Mouse (Mus musculus) liver, embryonic 16.5 days (tissue): ENCODE data around the gene Tbc1d22a. TPM values are rescaled to one million over a fixed set of nuclear protein-coding genes. Genes with fewer than 3 reads are reported as not detected.

Experiments
- ATAC-seq: fragments of 200-750 bp; cut with Nextera tagmentation; 2 replicates; pipeline ENCODE4 v1.8.0; 2017; ENCODE audit warnings: low read depth, mild to moderate bottlenecking, moderate number of reproducible peaks, moderate library complexity
- H3K27ac ChIP-seq: fragments of 300-500 bp; sonication (generic); 2 replicates; pipeline ENCODE4 v1.5.1; 2014; ENCODE audit warnings: mild to moderate bottlenecking, low read length
- H3K27me3 ChIP-seq: fragments of 300-500 bp; sonication (generic); 2 replicates; pipeline ENCODE4 v1.6.1; 2014; ENCODE audit warnings: low read depth, low read length, mixed read lengths; ENCODE audit not compliant: control insufficient read depth, insufficient read depth
- H3K36me3 ChIP-seq: fragments of 300-500 bp; sonication (generic); 2 replicates; pipeline ENCODE4 v1.6.1; 2014; ENCODE audit warnings: mild to moderate bottlenecking; ENCODE audit not compliant: control insufficient read depth, insufficient read depth
- H3K4me1 ChIP-seq: fragments of 300-500 bp; sonication (generic); 2 replicates; pipeline ENCODE4 v1.6.1; 2014; ENCODE audit warnings: low read depth, low read length, mixed read lengths; ENCODE audit not compliant: control insufficient read depth
- H3K4me2 ChIP-seq: fragments of 300-500 bp; sonication (generic); 2 replicates; pipeline ENCODE4 v1.6.1; 2014; ENCODE audit warnings: low read depth, low read length, mixed read lengths
- H3K4me3 ChIP-seq: fragments of 300-500 bp; sonication (generic); 2 replicates; pipeline ENCODE4 v1.5.1; 2014; ENCODE audit warnings: low read depth, mild to moderate bottlenecking, low read length
- H3K9ac ChIP-seq: fragments of 300-500 bp; sonication (generic); 2 replicates; pipeline ENCODE4 v1.6.1; 2014; ENCODE audit warnings: low read depth, low read length
- H3K9me3 ChIP-seq: fragments of 300-500 bp; sonication (generic); replicated peaks from 2 replicates; pipeline ENCODE4 v1.6.1; 2016; ENCODE audit warnings: low read length; ENCODE audit not compliant: control insufficient read depth
- WGBS: fragments of 180-500 bp; shearing (Covaris S2); extraction: QIAGEN DNeasy Blood & Tissue Kit; methylation state at CpG from one replicate; pipeline ENCODE4 v1.1.7; 2014; ENCODE audit not compliant: insufficient replicate concordance; 5-methylcytosine and 5-hydroxymethylcytosine counted together
- polyA plus RNA-seq: library from polyadenylated mRNA; unstranded; fragments of >200 nt; fragmentation: Nextera tagmentation; extraction: Ambion mirVana; gene quantifications from 2 replicates; pipeline ENCODE4 v1.2.1, GENCODE M21; 2015

Gene Tbc1d22a
- polyA plus RNA-seq, 1 experiment from 2014 or later = 8.1 TPM

- no peaks in the 10 kb centered on the region for H3K9me3 ChIP-seq
- no peak overlapping the region for H3K9ac ChIP-seq
- no peak for ATAC-seq
- H3K4me1 ChIP-seq = no peaks in the 10 kb centered on the region
- H3K36me3 ChIP-seq = no peaks in the 10 kb centered on the region
- H3K4me2 ChIP-seq = no peak overlapping the region
- H3K27ac ChIP-seq = no peak overlapping the region
- H3K27me3 ChIP-seq = no peaks in the 10 kb centered on the region
- no peak overlapping the region for H3K4me3 ChIP-seq
- 44% methylated on average over 6 of the region's 6 CpGs for WGBS
Measured at GRCm38 (mm10) chr15:86477032-86477431, 262.8 kb downstream of the Tbc1d22a start.

- no peaks in the 10 kb centered on the region for H3K27me3 ChIP-seq
- no peak for ATAC-seq
- no peak overlapping the region for H3K9ac ChIP-seq
- no peaks in the 10 kb centered on the region for H3K4me1 ChIP-seq
- no peak overlapping the region for H3K4me2 ChIP-seq
- H3K27ac ChIP-seq = no peak overlapping the region
- no peaks in the 10 kb centered on the region for H3K36me3 ChIP-seq
- no peak overlapping the region for H3K4me3 ChIP-seq
- no peaks in the 10 kb centered on the region for H3K9me3 ChIP-seq
Measured at GRCm38 (mm10) chr15:86477471-86477992, 263.3 kb downstream of the Tbc1d22a start.

- WGBS = 64% methylated on average over 13 of the region's 13 CpGs
Measured at GRCm38 (mm10) chr15:86478685-86479502, 264.6 kb downstream of the Tbc1d22a start.

GRCm38 (mm10) chr15:86482362-86482761 is 268.1 kb downstream of the Tbc1d22a start:
- WGBS = 71% methylated on average over 5 of the region's 5 CpGs
- Histone ChIP-seq H3K36me3 (no peaks in the 10 kb centered on the region), H3K4me1 (no peaks in the 10 kb centered on the region), H3K4me2 (no peak overlapping the region), H3K4me3 (no peak overlapping the region), H3K27ac (no peak overlapping the region), H3K9ac (no peak overlapping the region), H3K27me3 (no peaks in the 10 kb centered on the region), H3K9me3 (no peaks in the 10 kb centered on the region)
- ATAC-seq = no peak

More at GRCm38 (mm10) chr15:86478685-86479502, 264.6 kb downstream of the Tbc1d22a start:
- H3K4me3 ChIP-seq = no peak overlapping the region
- H3K36me3 ChIP-seq = no peaks in the 10 kb centered on the region
- H3K27me3 ChIP-seq = no peaks in the 10 kb centered on the region
- no peaks in the 10 kb centered on the region for H3K9me3 ChIP-seq
- no peaks in the 10 kb centered on the region for H3K4me1 ChIP-seq
- no peak overlapping the region for H3K4me2 ChIP-seq
- H3K9ac ChIP-seq = no peak overlapping the region
- 0 out of 2 replicates have a peak, but pooled peaks have one; percentile 13 for ATAC-seq
- H3K27ac ChIP-seq = no peak overlapping the region

- Histone ChIP-seq H3K9ac (no peak overlapping the region), H3K4me3 (no peak overlapping the region), H3K27me3 (no peaks in the 10 kb centered on the region), H3K4me1 (no peaks in the 10 kb centered on the region), H3K4me2 (no peak overlapping the region), H3K9me3 (no peaks in the 10 kb centered on the region), H3K36me3 (no peaks in the 10 kb centered on the region), H3K27ac (no peak overlapping the region)
- 23% methylated on average over 6 of the region's 6 CpGs for WGBS
- ATAC-seq = 0 out of 2 replicates have a peak, but pooled peaks have one; percentile 13
Measured at GRCm38 (mm10) chr15:86485815-86486214, 271.6 kb downstream of the Tbc1d22a start.

GRCm38 (mm10) chr15:86487359-86487758 is 273.1 kb downstream of the Tbc1d22a start:
- Histone ChIP-seq H3K9ac (no peak overlapping the region), H3K4me2 (no peak overlapping the region), H3K36me3 (no peaks in the 10 kb centered on the region), H3K4me3 (no peak overlapping the region), H3K4me1 (no peaks in the 10 kb centered on the region), H3K9me3 (no peaks in the 10 kb centered on the region), H3K27me3 (no peaks in the 10 kb centered on the region), H3K27ac (no peak overlapping the region)
- ATAC-seq = no peak
- 65% methylated on average over 5 of the region's 5 CpGs for WGBS

GRCm38 (mm10) chr15:86491434-86492099 is 277.3 kb downstream of the Tbc1d22a start:
- Histone ChIP-seq H3K27ac (no peak overlapping the region), H3K9me3 (no peaks in the 10 kb centered on the region), H3K27me3 (no peaks in the 10 kb centered on the region), H3K4me3 (no peak overlapping the region), H3K9ac (no peak overlapping the region), H3K36me3 (no peaks in the 10 kb centered on the region), H3K4me2 (no peak overlapping the region), H3K4me1 (no peaks in the 10 kb centered on the region)
- WGBS = 76% methylated on average over 12 of the region's 12 CpGs
- no peak for ATAC-seq

GRCm38 (mm10) chr15:86492636-86493035 is 278.4 kb downstream of the Tbc1d22a start:
- Histone ChIP-seq H3K27ac (no peak overlapping the region), H3K9me3 (no peaks in the 10 kb centered on the region), H3K4me3 (no peak overlapping the region), H3K4me2 (no peak overlapping the region), H3K4me1 (no peaks in the 10 kb centered on the region), H3K9ac (no peak overlapping the region), H3K36me3 (no peaks in the 10 kb centered on the region), H3K27me3 (no peaks in the 10 kb centered on the region)
- WGBS = 61% methylated on average over 5 of the region's 5 CpGs
- ATAC-seq = no peak

GRCm38 (mm10) chr15:86496209-86496608 is 281.9 kb downstream of the Tbc1d22a start:
- Histone ChIP-seq H3K4me3 (no peak overlapping the region), H3K27ac (no peak overlapping the region), H3K36me3 (no peaks in the 10 kb centered on the region), H3K9ac (no peak overlapping the region), H3K4me1 (no peaks in the 10 kb centered on the region), H3K4me2 (no peak overlapping the region), H3K27me3 (no peaks in the 10 kb centered on the region), H3K9me3 (no peaks in the 10 kb centered on the region)
- no peak for ATAC-seq
- 39% methylated on average over 4 of the region's 4 CpGs for WGBS
